ENCODE assay signal across 8 mouse cellular contexts in the genomic region with DNA sequence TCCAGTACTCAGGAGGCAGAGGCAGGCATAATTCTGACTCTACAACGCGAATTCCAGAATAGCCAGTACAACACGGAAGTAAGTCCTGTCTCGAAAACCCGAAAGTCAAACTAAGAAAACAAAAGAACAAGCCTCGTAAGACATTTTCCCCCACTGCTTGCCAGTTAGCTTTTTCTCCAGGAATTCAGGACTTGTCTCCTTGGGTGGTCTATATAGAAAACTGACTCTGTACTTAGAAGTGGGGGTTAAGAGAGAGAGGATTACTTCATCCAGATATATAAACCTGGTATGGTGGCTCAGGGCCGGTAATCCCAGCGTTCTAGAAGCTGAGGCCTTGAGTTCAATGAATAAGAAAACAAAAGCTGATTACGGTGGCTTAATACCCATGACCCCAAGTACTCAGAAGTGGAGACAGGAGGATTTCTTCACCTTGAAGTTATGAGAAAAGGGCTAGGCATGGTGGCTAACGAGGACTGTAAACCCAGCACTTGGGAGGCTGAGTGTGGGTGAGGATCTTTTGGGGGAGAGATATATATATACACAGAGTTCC. TPM values are rescaled to one million over a fixed set of nuclear protein-coding genes. Genes with fewer than 3 reads are reported as not detected.
DNase-seq lines count a peak whose midpoint lies in the region; ATAC-seq and TF ChIP-seq lines count a peak whose summit lies in the region.

No protein-coding gene starts in this region.

- H3K9ac ChIP-seq in lung, embryonic 14.5 days: peak overlapping the region; percentile 66
- H3K9ac ChIP-seq in embryonic facial prominence, embryonic 14.5 days (ENCODE audit: low read depth, low read length): peak overlapping the region; percentile 69
- H3K9ac ChIP-seq in limb, embryonic 12.5 days (replicated peaks): peak overlapping the region; percentile 58

- H3K4me3 ChIP-seq in lung, embryonic 14.5 days (ENCODE audit: low read depth, low read length): peak overlapping the region; percentile 51
- H3K4me3 ChIP-seq in embryonic facial prominence, embryonic 14.5 days (ENCODE audit: low read depth, low read length): peak overlapping the region; percentile 56
- H3K4me3 ChIP-seq in limb, embryonic 12.5 days (replicated peaks): peak overlapping the region; percentile 55

- ATAC-seq in lung, embryonic 14.5 days (ENCODE audit: insufficient read depth): peak; percentile 1; the same call in 1 of the 2 replicates
- no peak for ATAC-seq in embryonic facial prominence, embryonic 14.5 days (ENCODE audit: low read depth)
- ATAC-seq in limb, embryonic 12.5 days (ENCODE audit: insufficient number of reproducible peaks, insufficient read depth, low FRiP score, low TSS enrichment, low read depth): no peak

- 41% methylated on average over 10 of the region's 10 CpGs for WGBS in lung, embryonic 14.5 days
- 33% methylated on average over 10 of the region's 10 CpGs for WGBS in embryonic facial prominence, embryonic 14.5 days
- 56% methylated on average over 10 of the region's 10 CpGs for WGBS in limb, embryonic 12.5 days

- H3K27ac ChIP-seq in lung, embryonic 14.5 days (ENCODE audit: low read depth): peak overlapping the region; percentile 67; the same call in 1 of the 2 replicates
- H3K27ac ChIP-seq in embryonic facial prominence, embryonic 14.5 days (replicated peaks; ENCODE audit: low read depth, low read length): peak overlapping the region; percentile 79
- peak overlapping the region; percentile 31; the same call in 1 of the 2 replicates for H3K27ac ChIP-seq in limb, embryonic 12.5 days

- no peak for TF ChIP-seq CTCF in lung, embryonic 14.5 days (IDR thresholded peaks at IDR 0.05; ENCODE audit: low read depth)

- H3K9me3 ChIP-seq in lung, embryonic 14.5 days (ENCODE audit: low read depth, low read length): no peaks in the 10 kb centered on the region
- H3K9me3 ChIP-seq in embryonic facial prominence, embryonic 14.5 days (ENCODE audit: control insufficient read depth, low read length): no peaks in the 10 kb centered on the region
- H3K9me3 ChIP-seq in limb, embryonic 12.5 days: no peaks in the 10 kb centered on the region

- H3K36me3 ChIP-seq in lung, embryonic 14.5 days (ENCODE audit: insufficient read depth): no peaks in the 10 kb centered on the region
- no peaks in the 10 kb centered on the region for H3K36me3 ChIP-seq in embryonic facial prominence, embryonic 14.5 days (ENCODE audit: control insufficient read depth, insufficient read depth, low read length)
- no peaks in the 10 kb centered on the region for H3K36me3 ChIP-seq in limb, embryonic 12.5 days

- DNase-seq in lung, embryonic 14.5 days: no peak
- no peak for DNase-seq in lung, postnatal 25 days (ENCODE audit: low spot score)
- peak; percentile 32 for DNase-seq in embryonic facial prominence, embryonic 14.5 days (ENCODE audit: low spot score)
- DNase-seq in retina, adult 2 months (ENCODE audit: low read depth, low spot score): peak; percentile 72
- DNase-seq in embryo, embryonic 10 days (ENCODE audit: low spot score): no peak
- no peak for DNase-seq in embryo, embryonic 10.5 days (ENCODE audit: low spot score)
- DNase-seq in right cerebral cortex, postnatal 4 days: no peak

- no peaks in the 10 kb centered on the region for H3K27me3 ChIP-seq in lung, embryonic 14.5 days (ENCODE audit: insufficient read depth, low read length)
- no peaks in the 10 kb centered on the region for H3K27me3 ChIP-seq in embryonic facial prominence, embryonic 14.5 days (replicated peaks; ENCODE audit: control insufficient read depth, insufficient read depth, low read length)
- no peaks in the 10 kb centered on the region for H3K27me3 ChIP-seq in limb, embryonic 12.5 days

- H3K4me2 ChIP-seq in lung, embryonic 14.5 days: peak overlapping the region; percentile 63
- H3K4me2 ChIP-seq in embryonic facial prominence, embryonic 14.5 days (ENCODE audit: low read depth, low read length): peak overlapping the region; percentile 73
- H3K4me2 ChIP-seq in limb, embryonic 12.5 days: peak overlapping the region; percentile 61

- 0 out of 2 replicates have a peak, but pooled peaks cover 3% of the 10 kb centered on the region for H3K4me1 ChIP-seq in lung, embryonic 14.5 days (ENCODE audit: insufficient read depth)
- H3K4me1 ChIP-seq in embryonic facial prominence, embryonic 14.5 days (ENCODE audit: control insufficient read depth, insufficient read depth, low read length): peaks cover 12% of the 10 kb centered on the region
- peaks cover 7% of the 10 kb centered on the region for H3K4me1 ChIP-seq in limb, embryonic 12.5 days (replicated peaks)

RNA-seq across cellular contexts. Expression of a gene that starts 3.4 kb away (rescaled TPM):
- 5.8 and 6.1 TPM in 2 replicates for polyA plus RNA-seq in lung, embryonic 14.5 days (2014; fragmentation: Nextera tagmentation; extraction: Ambion mirVana)
- polyA plus RNA-seq in embryonic facial prominence, embryonic 14.5 days (2014; fragmentation: Nextera tagmentation; extraction: Ambion mirVana): 6.5 and 7.0 TPM in 2 replicates
- 4.2 and 5.2 TPM in 2 replicates for polyA plus RNA-seq in limb, embryonic 12.5 days (2016; fragmentation: Nextera tagmentation; extraction: Ambion mirVana)

RNA-seq across cellular contexts. Expression of a gene that starts 10.2 kb away (rescaled TPM):
- 0.88 and 0.91 TPM in 2 replicates for polyA plus RNA-seq in lung, embryonic 14.5 days (2014; fragmentation: Nextera tagmentation; extraction: Ambion mirVana)
- 1.3 and 1.6 TPM in 2 replicates for polyA plus RNA-seq in embryonic facial prominence, embryonic 14.5 days (2014; fragmentation: Nextera tagmentation; extraction: Ambion mirVana)
- 0.97 and 1.3 TPM in 2 replicates for polyA plus RNA-seq in limb, embryonic 12.5 days (2016; fragmentation: Nextera tagmentation; extraction: Ambion mirVana)

RNA-seq across cellular contexts. Expression of a gene that starts 22.2 kb away (rescaled TPM):
- 1.1 and 1.3 TPM in 2 replicates for polyA plus RNA-seq in lung, embryonic 14.5 days (2014; fragmentation: Nextera tagmentation; extraction: Ambion mirVana)
- polyA plus RNA-seq in embryonic facial prominence, embryonic 14.5 days (2014; fragmentation: Nextera tagmentation; extraction: Ambion mirVana): 0.68 and 0.76 TPM in 2 replicates
- 0.12 and 0.21 TPM in 2 replicates for polyA plus RNA-seq in limb, embryonic 12.5 days (2016; fragmentation: Nextera tagmentation; extraction: Ambion mirVana)

RNA-seq across cellular contexts. Expression of a gene that starts 39.6 kb away (rescaled TPM):
- polyA plus RNA-seq in lung, embryonic 14.5 days (2014; fragmentation: Nextera tagmentation; extraction: Ambion mirVana): not detected in 2 replicates
- 0.35 TPM in 1 of 2 replicates, not detected in the other for polyA plus RNA-seq in embryonic facial prominence, embryonic 14.5 days (2014; fragmentation: Nextera tagmentation; extraction: Ambion mirVana)
- not detected in 2 replicates for polyA plus RNA-seq in limb, embryonic 12.5 days (2016; fragmentation: Nextera tagmentation; extraction: Ambion mirVana)

RNA-seq across cellular contexts. Expression of a gene that starts 48.3 kb away (rescaled TPM):
- polyA plus RNA-seq in lung, embryonic 14.5 days (2014; fragmentation: Nextera tagmentation; extraction: Ambion mirVana): 4.2 and 4.3 TPM in 2 replicates
- polyA plus RNA-seq in embryonic facial prominence, embryonic 14.5 days (2014; fragmentation: Nextera tagmentation; extraction: Ambion mirVana): 3.7 and 4.0 TPM in 2 replicates
- 3.6 and 4.2 TPM in 2 replicates for polyA plus RNA-seq in limb, embryonic 12.5 days (2016; fragmentation: Nextera tagmentation; extraction: Ambion mirVana)

Comparison
In these comparisons a context has a peak if more than half of its experiments do, and no peak if none do; other contexts are left out.
1. DNase-seq: peak in embryonic facial prominence, embryonic 14.5 days (single experiment) and retina, adult 2 months (single experiment); none in lung, embryonic 14.5 days (single experiment), lung, postnatal 25 days (single experiment), embryo, embryonic 10 days (single experiment), embryo, embryonic 10.5 days (single experiment) and right cerebral cortex, postnatal 4 days (single experiment).
2. Peak in every context shown above with its lines, with median percentiles within 50 percentile points of each other: H3K27ac ChIP-seq, H3K4me2 ChIP-seq, H3K4me3 ChIP-seq and H3K9ac ChIP-seq.